Mouse (Mus musculus) kidney, postnatal 14 days (tissue): Measurements from ENCODE around the gene Bmp5.

Experiments
- DNase-seq: peaks from one replicate; pipeline ENCODE4 v3.0.0; 2022; ENCODE audit warnings: mixed read lengths

Bmp5 gene

GRCm38 (mm10) chr9:75846010-75846409, 70.8 kb downstream of the Bmp5 start:
- DNase-seq, result peak; percentile 68

- DNase-seq, result no peak
Observed at GRCm38 (mm10) chr9:75850670-75851228, 75.6 kb downstream of the Bmp5 start.

GRCm38 (mm10) chr9:75858161-75858560, 83.0 kb downstream of the Bmp5 start:
- no peak for DNase-seq

- DNase-seq, result no peak
Observed at GRCm38 (mm10) chr9:75858939-75859338, 83.8 kb downstream of the Bmp5 start.

- DNase-seq, result no peak
Observed at GRCm38 (mm10) chr9:75870332-75871177, 95.4 kb downstream of the Bmp5 start.

- DNase-seq, result no peak
Observed at GRCm38 (mm10) chr9:75876333-75876732, 101.2 kb downstream of the Bmp5 start.

GRCm38 (mm10) chr9:75883481-75884190, 108.5 kb downstream of the Bmp5 start:
- no peak for DNase-seq

GRCm38 (mm10) chr9:75886801-75887544, 111.8 kb downstream of the Bmp5 start:
- no peak for DNase-seq

- DNase-seq, result no peak
Observed at GRCm38 (mm10) chr9:75896918-75897317, 121.8 kb downstream of the Bmp5 start.

GRCm38 (mm10) chr9:75898022-75898421, 122.9 kb downstream of the Bmp5 start:
- DNase-seq, result no peak

- DNase-seq, result no peak
Observed at GRCm38 (mm10) chr9:75901219-75901618, 126.1 kb downstream of the Bmp5 start.

GRCm38 (mm10) chr9:75905497-75905896, 130.3 kb downstream of the Bmp5 start:
- peak; percentile 10 for DNase-seq

GRCm38 (mm10) chr9:75910112-75910799, 135.1 kb downstream of the Bmp5 start:
- peak; percentile 87 for DNase-seq

- no peak for DNase-seq
Observed at GRCm38 (mm10) chr9:75911542-75911941, 136.4 kb downstream of the Bmp5 start.

- DNase-seq, result no peak
Observed at GRCm38 (mm10) chr9:75916027-75916426, 140.9 kb downstream of the Bmp5 start.

GRCm38 (mm10) chr9:75927196-75927880, 152.2 kb downstream of the Bmp5 start:
- DNase-seq, result peak; percentile 74

GRCm38 (mm10) chr9:75928068-75928467, 152.9 kb downstream of the Bmp5 start:
- no peak for DNase-seq

GRCm38 (mm10) chr9:75944663-75945062, 169.5 kb downstream of the Bmp5 start:
- no peak for DNase-seq
